Mouse (Mus musculus): ENCODE results near the gene Atm.

- TF ChIP-seq POU5F1 (IDR thresholded peaks at IDR 0.05; ENCODE audit: borderline replicate concordance, low read length) (no peak), CTCF (conservative IDR thresholded peaks at IDR 0.05; ENCODE audit: low read length) (no peak), NANOG (IDR thresholded peaks at IDR 0.05; ENCODE audit: borderline replicate concordance, low read length) (no peak)
Observed at GRCm38 (mm10) chr9:53426726-53427125, 109.8 kb downstream of the Atm start.

Measured in E14TG2a.4 (cell line).